Mouse (Mus musculus): ENCODE results near the gene Six1. TPM values are rescaled to one million over a fixed set of nuclear protein-coding genes. Genes with fewer than 3 reads are reported as not detected.
A peak's percentile ranks its signal among the peaks of the same experiment; 100 is the strongest.

The Six1 gene
- polyA plus RNA-seq, 1 experiment from 2014 or later: 8.3 TPM

DNA sequence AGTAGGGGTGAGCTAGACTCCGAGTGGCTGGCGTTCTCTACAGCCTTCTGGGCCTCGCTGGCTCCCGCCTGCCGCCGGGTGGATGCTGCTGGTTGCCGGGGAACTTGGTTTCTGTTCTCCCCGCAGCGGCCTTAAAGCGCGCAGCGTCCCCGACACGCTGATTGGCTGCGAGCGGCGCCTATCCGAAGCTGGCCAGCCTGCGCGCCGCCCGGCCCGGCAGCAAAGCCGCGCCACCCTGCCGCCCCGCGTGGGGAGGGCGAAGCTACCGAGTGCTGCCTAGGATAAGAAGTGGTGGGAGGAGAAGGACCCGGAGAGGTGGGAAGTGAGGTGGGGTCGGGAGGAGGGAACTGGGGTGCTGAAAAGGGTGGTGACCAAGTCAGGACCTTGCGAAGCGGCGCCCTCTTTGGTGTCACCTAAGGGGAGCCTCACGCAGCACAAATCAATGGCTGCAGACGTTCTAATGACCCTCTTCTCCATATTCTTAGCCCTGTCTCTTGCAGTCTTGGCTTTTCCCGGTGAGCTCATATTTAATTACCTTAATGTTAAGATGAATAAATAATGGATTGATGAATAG is 7.0 kb downstream of the Six1 start:
- H3K9me3 ChIP-seq (replicated peaks): no peaks in the 10 kb centered on the region
- peak overlapping the region; percentile 50 for H3K4me3 ChIP-seq
- peak; percentile 87 for DNase-seq (ENCODE audit: low spot score)
- peaks cover 38% of the 10 kb centered on the region for H3K4me1 ChIP-seq
- peak overlapping the region; percentile 24; the same call in 1 of the 2 replicates for H3K27ac ChIP-seq (replicated peaks)
- H3K36me3 ChIP-seq: no peaks in the 10 kb centered on the region
- WGBS: under 1% methylated on average over 38 of the region's 38 CpGs
- peaks cover 100% of the 10 kb centered on the region for H3K27me3 ChIP-seq (ENCODE audit: low read depth, poor library complexity, severe bottlenecking)

DNA sequence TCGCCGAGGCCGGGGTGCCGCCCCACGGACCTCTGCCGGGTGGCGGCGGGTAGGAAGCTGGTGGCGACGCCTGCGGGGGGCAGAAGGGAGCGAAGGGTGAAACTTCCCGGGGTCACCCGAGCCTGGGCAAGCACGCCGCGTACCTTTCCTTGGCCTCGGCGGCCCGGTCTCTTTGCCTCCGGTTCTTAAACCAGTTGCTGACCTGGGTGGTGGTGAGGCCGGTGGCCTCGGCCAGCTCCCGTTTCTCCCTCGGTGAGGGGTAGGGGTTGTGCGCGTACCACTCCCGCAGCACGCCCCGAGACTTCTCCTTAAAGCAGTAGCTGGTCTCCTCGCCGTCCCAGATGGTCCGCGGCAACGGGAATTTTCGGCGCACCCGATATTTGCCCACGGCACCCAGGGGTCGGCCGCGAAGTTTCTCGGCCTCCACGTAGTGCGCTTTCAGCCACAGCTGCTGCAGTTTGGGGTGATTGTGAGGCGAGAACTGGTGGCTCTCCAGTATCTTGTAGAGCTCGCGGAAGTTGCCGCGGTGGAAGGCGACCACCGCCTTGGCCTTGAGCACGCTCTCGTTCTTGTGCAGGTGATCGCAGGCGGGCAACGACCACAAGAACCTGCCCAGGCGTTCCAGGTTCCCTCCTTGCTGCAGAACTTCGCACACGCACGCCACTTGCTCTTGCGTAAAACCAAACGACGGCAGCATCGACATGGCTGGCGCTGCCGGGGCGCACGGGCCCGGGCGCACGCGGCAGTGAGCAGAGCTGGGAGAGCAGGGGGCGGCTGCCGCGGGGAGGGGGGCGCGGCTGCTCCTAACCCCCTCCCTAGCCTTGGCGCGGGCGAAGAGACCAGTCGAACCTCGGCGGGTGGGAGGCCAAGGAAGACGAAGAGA is 7.7 kb downstream of the Six1 start:
- Histone ChIP-seq H3K27me3 (ENCODE audit: low read depth, poor library complexity, severe bottlenecking) (peaks cover 100% of the 10 kb centered on the region), H3K4me1 (peaks cover 38% of the 10 kb centered on the region), H3K27ac (replicated peaks) (peak overlapping the region; percentile 24; the same call in 1 of the 2 replicates), H3K4me3 (peak overlapping the region; percentile 50), H3K36me3 (no peaks in the 10 kb centered on the region), H3K9me3 (replicated peaks) (no peaks in the 10 kb centered on the region)
- DNase-seq (ENCODE audit: low spot score): peak; percentile 56
- WGBS: under 1% methylated on average over 85 of the region's 85 CpGs

- peaks cover 39% of the 10 kb centered on the region for H3K4me1 ChIP-seq
- H3K4me3 ChIP-seq: peak overlapping the region; percentile 50
- H3K27ac ChIP-seq (replicated peaks): peak overlapping the region; percentile 24
- peak; percentile 59 for DNase-seq (ENCODE audit: low spot score)
- no peaks in the 10 kb centered on the region for H3K9me3 ChIP-seq (replicated peaks)
- H3K27me3 ChIP-seq (ENCODE audit: low read depth, poor library complexity, severe bottlenecking): peaks cover 100% of the 10 kb centered on the region
- no peaks in the 10 kb centered on the region for H3K36me3 ChIP-seq
- WGBS: under 1% methylated on average over 46 of the region's 46 CpGs
Measured at GRCm38 (mm10) chr12:73045046-73045723, 8.5 kb downstream of the Six1 start.

- peak overlapping the region; percentile 50 for H3K4me3 ChIP-seq
- DNase-seq (ENCODE audit: low spot score): peak; percentile 76
- no peaks in the 10 kb centered on the region for H3K36me3 ChIP-seq
- under 1% methylated on average over 53 of the region's 53 CpGs for WGBS
- H3K27me3 ChIP-seq (ENCODE audit: low read depth, poor library complexity, severe bottlenecking): peaks cover 100% of the 10 kb centered on the region
- peaks cover 45% of the 10 kb centered on the region for H3K4me1 ChIP-seq
- peak overlapping the region; percentile 24 for H3K27ac ChIP-seq (replicated peaks)
- no peaks in the 10 kb centered on the region for H3K9me3 ChIP-seq (replicated peaks)
Measured at GRCm38 (mm10) chr12:73044221-73045045, 9.3 kb downstream of the Six1 start.

DNA sequence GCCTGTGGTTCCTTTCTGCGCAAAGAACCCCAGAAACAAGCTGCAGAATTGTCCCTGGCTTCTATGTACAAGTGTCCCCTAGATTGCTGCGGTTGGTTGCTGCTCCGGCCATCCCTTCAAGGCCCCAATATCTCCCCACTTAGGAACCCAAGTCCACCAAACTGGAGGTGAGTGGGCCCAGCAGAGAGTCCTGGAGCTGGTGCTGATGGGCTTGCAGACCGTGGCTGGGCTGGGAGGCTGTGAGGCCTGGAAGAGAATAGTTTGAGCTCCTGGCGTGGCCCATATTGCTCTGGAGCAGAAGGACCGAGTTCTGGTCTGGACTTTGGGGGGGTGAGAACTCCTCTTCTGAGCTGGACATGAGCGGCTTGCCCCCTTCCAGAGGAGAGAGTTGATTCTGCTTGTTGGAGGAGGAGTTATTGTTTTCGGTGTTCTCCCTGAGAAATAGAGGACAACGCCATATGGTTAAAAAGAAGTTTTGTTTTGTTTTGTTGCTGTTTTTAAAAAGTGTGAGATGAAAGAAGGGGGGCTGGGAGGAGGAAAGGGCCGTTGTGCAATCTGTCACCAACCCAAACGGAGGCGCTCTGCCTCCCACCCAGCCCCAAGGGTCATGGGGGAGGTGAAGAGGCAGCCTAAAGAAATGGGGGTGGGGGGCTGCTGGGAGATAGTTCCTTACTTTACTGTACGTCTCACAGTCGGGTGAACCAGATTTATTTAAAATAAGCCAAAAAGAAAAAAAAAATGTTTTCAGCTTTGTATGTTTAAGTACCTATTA is 10.1 kb downstream of the Six1 start:
- no peak overlapping the region; the same call in 1 of the 2 replicates for H3K27ac ChIP-seq (replicated peaks)
- peak overlapping the region; percentile 50 for H3K4me3 ChIP-seq
- no peaks in the 10 kb centered on the region for H3K36me3 ChIP-seq
- WGBS: 3% methylated on average over 14 of the region's 14 CpGs
- peaks cover 100% of the 10 kb centered on the region for H3K27me3 ChIP-seq (ENCODE audit: low read depth, poor library complexity, severe bottlenecking)
- H3K9me3 ChIP-seq (replicated peaks): no peaks in the 10 kb centered on the region
- peak; percentile 60 for DNase-seq (ENCODE audit: low spot score)
- peaks cover 50% of the 10 kb centered on the region for H3K4me1 ChIP-seq

GRCm38 (mm10) chr12:73042903-73043302 is 10.8 kb downstream of the Six1 start:
- H3K27me3 ChIP-seq (ENCODE audit: low read depth, poor library complexity, severe bottlenecking): peaks cover 100% of the 10 kb centered on the region
- H3K4me3 ChIP-seq: peak overlapping the region; percentile 50; the same call in 1 of the 2 replicates
- peaks cover 50% of the 10 kb centered on the region for H3K4me1 ChIP-seq
- no peaks in the 10 kb centered on the region for H3K36me3 ChIP-seq
- 1% methylated on average over 2 of the region's 2 CpGs for WGBS
- no peak overlapping the region for H3K27ac ChIP-seq (replicated peaks)
- DNase-seq (ENCODE audit: low spot score): no peak
- H3K9me3 ChIP-seq (replicated peaks): no peaks in the 10 kb centered on the region

DNA sequence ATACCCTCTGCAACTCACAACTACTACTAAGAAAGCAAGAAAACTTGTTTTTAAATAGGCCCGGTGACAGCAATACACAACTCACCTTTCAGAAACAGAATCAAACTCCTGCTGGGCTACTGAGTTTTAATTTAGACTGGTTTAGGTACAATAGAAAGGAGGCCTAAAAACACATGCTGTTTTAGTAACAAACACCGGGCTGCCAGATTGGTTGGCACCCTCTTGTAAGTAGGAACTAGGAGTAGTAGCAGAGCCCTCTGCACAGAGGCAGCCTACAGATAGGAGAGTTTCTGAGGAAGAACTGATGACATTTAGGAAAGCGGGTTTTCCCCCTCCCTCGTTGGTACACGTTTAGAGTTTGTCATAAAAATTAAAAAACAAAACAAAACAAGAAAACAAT is 11.3 kb downstream of the Six1 start:
- WGBS: 3% methylated on average over 5 of the region's 5 CpGs
- Histone ChIP-seq H3K4me1 (peaks cover 50% of the 10 kb centered on the region), H3K27ac (replicated peaks) (no peak overlapping the region), H3K9me3 (replicated peaks) (no peaks in the 10 kb centered on the region), H3K4me3 (no peak overlapping the region), H3K36me3 (no peaks in the 10 kb centered on the region), H3K27me3 (ENCODE audit: low read depth, poor library complexity, severe bottlenecking) (peaks cover 100% of the 10 kb centered on the region)
- DNase-seq (ENCODE audit: low spot score): peak; percentile 31

DNA sequence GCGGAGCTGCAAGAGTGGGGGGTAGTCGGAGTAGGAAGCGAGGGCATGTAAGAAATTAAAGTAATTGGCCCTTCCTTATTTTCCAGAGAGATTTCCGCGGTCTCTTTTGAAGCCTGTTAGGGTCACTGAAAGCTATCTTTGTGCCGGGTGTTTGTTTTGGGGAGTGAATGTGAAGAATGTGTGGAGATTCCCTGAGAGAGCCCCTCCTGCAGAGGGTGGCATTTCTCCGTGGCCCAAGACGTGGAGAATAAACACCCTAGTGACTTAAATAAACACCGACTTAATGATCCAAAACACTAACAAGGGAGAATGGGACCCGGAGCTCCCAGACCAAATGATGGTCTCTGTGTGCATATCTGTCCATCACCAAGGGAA is 12.4 kb downstream of the Six1 start:
- under 1% methylated on average over 10 of the region's 10 CpGs for WGBS
- Histone ChIP-seq H3K36me3 (no peaks in the 10 kb centered on the region), H3K27ac (replicated peaks) (no peak overlapping the region), H3K27me3 (ENCODE audit: low read depth, poor library complexity, severe bottlenecking) (peaks cover 100% of the 10 kb centered on the region), H3K4me1 (peaks cover 40% of the 10 kb centered on the region), H3K4me3 (peak overlapping the region; percentile 16; the same call in 1 of the 2 replicates), H3K9me3 (replicated peaks) (no peaks in the 10 kb centered on the region)
- no peak for DNase-seq (ENCODE audit: low spot score)

DNA sequence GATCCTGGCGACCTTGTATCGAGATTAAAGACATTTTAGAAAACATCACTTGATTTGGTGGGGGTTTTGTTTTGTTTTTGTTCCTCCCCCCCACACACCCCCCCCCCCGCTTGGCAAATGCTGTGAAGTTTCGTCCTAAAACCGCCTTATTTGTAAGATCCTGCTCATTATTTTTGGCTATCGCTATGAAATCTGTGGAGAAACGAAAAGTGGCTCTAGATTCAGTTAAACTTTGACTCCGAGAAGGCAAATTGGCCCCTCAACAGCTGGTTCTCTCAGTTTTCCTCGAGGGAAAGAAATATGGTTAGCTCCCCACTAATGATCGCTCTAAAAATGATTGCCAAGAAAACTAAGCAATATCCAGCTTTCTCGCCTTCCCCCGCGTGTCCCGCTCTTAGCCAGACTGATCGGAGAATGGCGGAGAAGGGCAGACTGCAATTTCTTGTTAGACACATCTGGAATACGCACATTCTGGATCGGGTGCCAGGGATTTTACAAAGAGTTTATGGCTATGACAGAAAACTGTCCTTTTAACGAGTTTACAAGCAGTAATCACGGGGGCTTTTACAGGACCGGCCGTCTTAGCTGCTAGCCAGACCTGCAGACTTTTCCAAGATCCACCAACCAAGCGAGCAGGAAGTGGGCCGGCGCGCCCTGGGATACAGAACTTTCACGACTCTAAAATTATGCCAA is 13.0 kb downstream of the Six1 start:
- peaks cover 100% of the 10 kb centered on the region for H3K27me3 ChIP-seq (ENCODE audit: low read depth, poor library complexity, severe bottlenecking)
- H3K4me3 ChIP-seq: peak overlapping the region; percentile 16; the same call in 1 of the 2 replicates
- peak; percentile 59 for DNase-seq (ENCODE audit: low spot score)
- no peaks in the 10 kb centered on the region for H3K36me3 ChIP-seq
- H3K4me1 ChIP-seq: peaks cover 37% of the 10 kb centered on the region
- WGBS: 1% methylated on average over 27 of the region's 27 CpGs
- H3K9me3 ChIP-seq (replicated peaks): no peaks in the 10 kb centered on the region
- no peak overlapping the region for H3K27ac ChIP-seq (replicated peaks)

- no peak overlapping the region for H3K27ac ChIP-seq (replicated peaks)
- 1% methylated on average over 18 of the region's 18 CpGs for WGBS
- H3K4me3 ChIP-seq: peak overlapping the region; percentile 16; the same call in 1 of the 2 replicates
- no peaks in the 10 kb centered on the region for H3K9me3 ChIP-seq (replicated peaks)
- DNase-seq (ENCODE audit: low spot score): no peak
- H3K27me3 ChIP-seq (ENCODE audit: low read depth, poor library complexity, severe bottlenecking): peaks cover 100% of the 10 kb centered on the region
- H3K36me3 ChIP-seq: no peaks in the 10 kb centered on the region
- peaks cover 37% of the 10 kb centered on the region for H3K4me1 ChIP-seq
Measured at GRCm38 (mm10) chr12:73039939-73040562, 13.6 kb downstream of the Six1 start.

Data from midbrain, embryonic 10.5 days (tissue).